Mouse (Mus musculus): ENCODE measurements around the gene Iqcj. TPM values are rescaled to one million over a fixed set of nuclear protein-coding genes. Genes with fewer than 3 reads are reported as not detected.

Iqcj gene
- polyA plus RNA-seq, 2 experiments, result not detected

GRCm38 (mm10) chr3:67877253-67877652 lies 14.8 kb upstream of the Iqcj start:
- no peaks in the 10 kb centered on the region for H3K27me3 ChIP-seq (ENCODE audit: control insufficient read depth, insufficient read depth, low read length)
- no peaks in the 10 kb centered on the region for H3K36me3 ChIP-seq (ENCODE audit: control insufficient read depth, insufficient read depth, low read length)
- no peaks in the 10 kb centered on the region for H3K9me3 ChIP-seq (ENCODE audit: control insufficient read depth, low read length)
- H3K4me2 ChIP-seq (replicated peaks; ENCODE audit: low read depth, low read length, severe bottlenecking), result no peak overlapping the region
- H3K4me3 ChIP-seq (replicated peaks; ENCODE audit: low read length), result no peak overlapping the region
- DNase-seq (ENCODE audit: low spot score), result no peak
- no peaks in the 10 kb centered on the region for H3K4me1 ChIP-seq (ENCODE audit: control insufficient read depth, insufficient read depth, low read length)
- H3K27ac ChIP-seq (replicated peaks; ENCODE audit: low read depth, low read length), result no peak overlapping the region
- WGBS, result 72% methylated on average over 4 of the region's 4 CpGs
- ATAC-seq (ENCODE audit: low FRiP score, low read depth), result no peak
- no peak overlapping the region for H3K9ac ChIP-seq (ENCODE audit: low read depth, low read length, severe bottlenecking)
- no peak for TF ChIP-seq POLR2A (IDR thresholded peaks at IDR 0.05; ENCODE audit: borderline replicate concordance, extremely low read depth, insufficient read depth, insufficient read length)

DNA sequence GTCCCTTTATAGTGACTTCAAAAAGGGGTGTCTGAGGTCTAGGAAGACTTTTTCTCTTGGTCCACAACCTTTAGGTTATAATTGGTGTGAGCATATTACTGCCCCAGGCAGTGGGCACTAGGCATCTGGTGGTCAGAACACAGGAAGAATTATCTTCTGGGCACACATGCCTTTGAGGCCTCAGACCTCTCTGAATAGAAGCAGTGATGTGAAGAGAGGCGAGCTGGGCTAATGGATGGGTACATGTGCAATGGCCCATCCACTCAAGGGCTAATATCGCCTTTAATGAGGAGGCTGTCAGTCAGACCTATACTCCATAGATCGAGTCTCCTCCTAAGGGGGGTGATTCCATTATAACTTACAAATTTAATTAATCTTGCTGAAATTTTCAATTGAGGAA lies 7.7 kb upstream of the Iqcj start:
- no peak overlapping the region for H3K4me2 ChIP-seq (replicated peaks; ENCODE audit: low read depth, low read length, severe bottlenecking)
- DNase-seq (ENCODE audit: low spot score) (no peak), ATAC-seq (ENCODE audit: low FRiP score, low read depth) (no peak)

GRCm38 (mm10) chr3:67886176-67886575 lies 5.8 kb upstream of the Iqcj start:
- no peaks in the 10 kb centered on the region for H3K36me3 ChIP-seq (ENCODE audit: control insufficient read depth, insufficient read depth, low read length)
- WGBS, result 83% methylated on average over 1 of the region's 1 CpGs
- H3K9ac ChIP-seq (ENCODE audit: low read depth, low read length, severe bottlenecking), result no peak overlapping the region
- H3K27ac ChIP-seq (replicated peaks; ENCODE audit: low read depth, low read length), result no peak overlapping the region
- DNase-seq (ENCODE audit: low spot score) (no peak), ATAC-seq (ENCODE audit: low FRiP score, low read depth) (no peak)
- H3K4me2 ChIP-seq (replicated peaks; ENCODE audit: low read depth, low read length, severe bottlenecking), result no peak overlapping the region
- H3K4me3 ChIP-seq (replicated peaks; ENCODE audit: low read length), result no peak overlapping the region
- H3K4me1 ChIP-seq (ENCODE audit: control insufficient read depth, insufficient read depth, low read length), result no peaks in the 10 kb centered on the region
- H3K9me3 ChIP-seq (ENCODE audit: control insufficient read depth, low read length), result no peaks in the 10 kb centered on the region
- no peak for TF ChIP-seq POLR2A (IDR thresholded peaks at IDR 0.05; ENCODE audit: borderline replicate concordance, extremely low read depth, insufficient read depth, insufficient read length)
- H3K27me3 ChIP-seq (ENCODE audit: control insufficient read depth, insufficient read depth, low read length), result 0 out of 2 replicates have a peak, but pooled peaks cover 13% of the 10 kb centered on the region

More for the DNA sequence above, 7.7 kb upstream of the Iqcj start:
- 79% methylated on average over 3 of the region's 3 CpGs for WGBS
- no peaks in the 10 kb centered on the region for H3K4me1 ChIP-seq (ENCODE audit: control insufficient read depth, insufficient read depth, low read length)
- no peak overlapping the region for H3K9ac ChIP-seq (ENCODE audit: low read depth, low read length, severe bottlenecking)
- no peak for TF ChIP-seq POLR2A (IDR thresholded peaks at IDR 0.05; ENCODE audit: borderline replicate concordance, extremely low read depth, insufficient read depth, insufficient read length)
- H3K9me3 ChIP-seq (ENCODE audit: control insufficient read depth, low read length), result no peaks in the 10 kb centered on the region
- no peak overlapping the region for H3K27ac ChIP-seq (replicated peaks; ENCODE audit: low read depth, low read length)
- 0 out of 2 replicates have a peak, but pooled peaks cover 5% of the 10 kb centered on the region for H3K27me3 ChIP-seq (ENCODE audit: control insufficient read depth, insufficient read depth, low read length)
- no peak overlapping the region for H3K4me3 ChIP-seq (replicated peaks; ENCODE audit: low read length)
- H3K36me3 ChIP-seq (ENCODE audit: control insufficient read depth, insufficient read depth, low read length), result no peaks in the 10 kb centered on the region

DNA sequence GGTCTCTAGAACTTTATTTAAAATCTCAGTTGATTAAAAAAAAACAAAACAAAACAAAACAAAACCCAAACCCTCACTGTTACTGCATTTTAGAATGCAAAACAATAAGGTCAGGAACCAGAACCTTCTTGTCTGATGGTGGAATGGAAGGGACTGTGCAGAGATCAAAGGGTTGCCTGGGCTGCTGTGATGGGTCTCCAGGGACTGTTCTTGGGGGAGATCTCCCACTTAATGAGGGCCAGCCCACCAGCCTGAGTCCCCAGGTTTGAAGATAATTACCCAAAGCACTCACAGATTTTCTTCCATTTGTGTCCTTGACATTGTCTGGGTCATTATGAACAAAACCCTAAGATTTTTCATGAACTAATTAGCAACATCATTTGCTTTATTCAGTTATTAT lies 4.8 kb upstream of the Iqcj start:
- Histone ChIP-seq H3K9me3 (ENCODE audit: control insufficient read depth, low read length) (no peaks in the 10 kb centered on the region), H3K27ac (replicated peaks; ENCODE audit: low read depth, low read length) (no peak overlapping the region), H3K4me2 (replicated peaks; ENCODE audit: low read depth, low read length, severe bottlenecking) (no peak overlapping the region), H3K4me3 (replicated peaks; ENCODE audit: low read length) (no peak overlapping the region), H3K36me3 (ENCODE audit: control insufficient read depth, insufficient read depth, low read length) (no peaks in the 10 kb centered on the region), H3K9ac (ENCODE audit: low read depth, low read length, severe bottlenecking) (no peak overlapping the region), H3K4me1 (ENCODE audit: control insufficient read depth, insufficient read depth, low read length) (peaks cover 4% of the 10 kb centered on the region), H3K27me3 (ENCODE audit: control insufficient read depth, insufficient read depth, low read length) (0 out of 2 replicates have a peak, but pooled peaks cover 13% of the 10 kb centered on the region)
- DNase-seq (ENCODE audit: low spot score), result no peak
- TF ChIP-seq POLR2A (IDR thresholded peaks at IDR 0.05; ENCODE audit: borderline replicate concordance, extremely low read depth, insufficient read depth, insufficient read length), result no peak
- ATAC-seq (ENCODE audit: low FRiP score, low read depth), result no peak

GRCm38 (mm10) chr3:67892768-67893167 lies 748 bp downstream of the Iqcj start:
- no peak for DNase-seq (ENCODE audit: low spot score)
- Histone ChIP-seq H3K4me2 (replicated peaks; ENCODE audit: low read depth, low read length, severe bottlenecking) (no peak overlapping the region), H3K9me3 (ENCODE audit: control insufficient read depth, low read length) (no peaks in the 10 kb centered on the region), H3K9ac (ENCODE audit: low read depth, low read length, severe bottlenecking) (no peak overlapping the region), H3K4me3 (replicated peaks; ENCODE audit: low read length) (no peak overlapping the region), H3K27me3 (ENCODE audit: control insufficient read depth, insufficient read depth, low read length) (0 out of 2 replicates have a peak, but pooled peaks cover 11% of the 10 kb centered on the region), H3K27ac (replicated peaks; ENCODE audit: low read depth, low read length) (no peak overlapping the region), H3K36me3 (ENCODE audit: control insufficient read depth, insufficient read depth, low read length) (no peaks in the 10 kb centered on the region), H3K4me1 (ENCODE audit: control insufficient read depth, insufficient read depth, low read length) (peaks cover 10% of the 10 kb centered on the region)
- no peak for TF ChIP-seq POLR2A (IDR thresholded peaks at IDR 0.05; ENCODE audit: borderline replicate concordance, extremely low read depth, insufficient read depth, insufficient read length)
- ATAC-seq (ENCODE audit: low FRiP score, low read depth), result no peak
- WGBS, result 47% methylated on average over 10 of the region's 10 CpGs

GRCm38 (mm10) chr3:67902517-67902916 lies 10.5 kb downstream of the Iqcj start:
- WGBS, result 73% methylated on average over 4 of the region's 4 CpGs
- no peak for TF ChIP-seq POLR2A (IDR thresholded peaks at IDR 0.05; ENCODE audit: borderline replicate concordance, extremely low read depth, insufficient read depth, insufficient read length)
- Histone ChIP-seq H3K4me2 (replicated peaks; ENCODE audit: low read depth, low read length, severe bottlenecking) (no peak overlapping the region), H3K9ac (ENCODE audit: low read depth, low read length, severe bottlenecking) (no peak overlapping the region), H3K36me3 (ENCODE audit: control insufficient read depth, insufficient read depth, low read length) (no peaks in the 10 kb centered on the region), H3K4me3 (replicated peaks; ENCODE audit: low read length) (no peak overlapping the region), H3K27me3 (ENCODE audit: control insufficient read depth, insufficient read depth, low read length) (no peaks in the 10 kb centered on the region), H3K27ac (replicated peaks; ENCODE audit: low read depth, low read length) (no peak overlapping the region), H3K9me3 (ENCODE audit: control insufficient read depth, low read length) (no peaks in the 10 kb centered on the region), H3K4me1 (ENCODE audit: control insufficient read depth, insufficient read depth, low read length) (no peaks in the 10 kb centered on the region)
- DNase-seq (ENCODE audit: low spot score) (no peak), ATAC-seq (ENCODE audit: low FRiP score, low read depth) (no peak)

All from limb, embryonic 14.5 days (tissue).